Mouse (Mus musculus) small intestine, adult 2 months (tissue): ENCODE results near the gene Polg.

ENCODE experiments used
- CTCF ChIP-seq: fragments of 200-500 bp; IDR thresholded peaks from 2 replicates; pipeline ENCODE4 v1.5.1; 2012; ENCODE audit warnings: low read depth, mild to moderate bottlenecking, control low read depth, inconsistent platforms, low read length, moderate library complexity, mixed read lengths; ENCODE audit not compliant: insufficient replicate concordance, insufficient read length; ENCODE audit errors: extremely low read depth
- POLR2A ChIP-seq: fragments of 200-500 bp; IDR thresholded peaks from 2 replicates; pipeline ENCODE4 v1.6.1; 2012; ENCODE audit warnings: low read depth, mild to moderate bottlenecking, control low read depth, inconsistent platforms, low read length, moderate library complexity

GRCm38 (mm10) chr7:79505876-79506530, 39.8 kb upstream of the Polg start:
- TF ChIP-seq CTCF (no peak), POLR2A (no peak)
